Mouse (Mus musculus): Measurements from ENCODE around the gene Gm20854.
"Not testable (repeated sequence)": the region's sequence is repeated elsewhere in the genome, so short reads cannot be mapped to it uniquely, and the experiment has no call there.

Gm20854 gene

DNA sequence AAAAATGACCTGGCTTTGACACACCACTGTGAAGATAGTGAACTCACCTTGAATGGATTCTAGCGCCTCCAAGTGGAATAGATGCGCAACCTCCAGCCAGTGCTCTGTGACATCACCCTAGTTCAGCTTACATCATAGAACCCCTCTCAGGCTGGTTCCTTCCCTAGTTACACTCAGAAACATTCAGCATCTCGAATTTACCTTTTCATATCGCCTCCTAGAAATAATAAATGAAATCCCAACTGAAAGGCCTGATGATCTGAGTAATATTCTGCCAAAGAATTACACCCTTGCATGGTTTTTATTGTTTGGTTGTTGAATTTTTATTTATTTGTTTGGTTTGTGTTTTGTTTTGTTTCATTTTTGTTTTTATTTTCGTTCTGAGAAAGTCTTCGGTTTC, at the start of gene Gm20854:
TSS of gene Gm20854 (minus strand) at position 101 of the 400 bp plus-strand sequence.
- not testable (repeated sequence) for DNase-seq (ENCODE audit: low spot score in 2 of 2)
